Mouse (Mus musculus) kidney, adult 8-10 months (tissue): ENCODE measurements at regions not wholly inside any gene's neighbourhood (a gene's known extent, or its start where the extent isn't known, plus 50 kb on each side); places are given as distances from the start of the nearest gene placed in this dataset.
"Not testable (repeated sequence)": the region's sequence is repeated elsewhere in the genome, so short reads cannot be mapped to it uniquely, and the experiment has no call there.

Experiments used
- DNase-seq, 2 experiments: peaks; one replicate each; pipeline ENCODE4 v3.0.0; 2022

GRCm38 (mm10) chr1:23316288-23316687 is 81.3 kb downstream of the Ogfrl1 start:
- not testable (repeated sequence) for DNase-seq

- not testable (repeated sequence) for DNase-seq
These were observed 82.7 kb downstream of the Ogfrl1 start for GRCm38 (mm10) chr1:23314863-23315262.

GRCm38 (mm10) chr1:23292718-23293117 is 104.9 kb downstream of the Ogfrl1 start:
- no peak for DNase-seq

DNA sequence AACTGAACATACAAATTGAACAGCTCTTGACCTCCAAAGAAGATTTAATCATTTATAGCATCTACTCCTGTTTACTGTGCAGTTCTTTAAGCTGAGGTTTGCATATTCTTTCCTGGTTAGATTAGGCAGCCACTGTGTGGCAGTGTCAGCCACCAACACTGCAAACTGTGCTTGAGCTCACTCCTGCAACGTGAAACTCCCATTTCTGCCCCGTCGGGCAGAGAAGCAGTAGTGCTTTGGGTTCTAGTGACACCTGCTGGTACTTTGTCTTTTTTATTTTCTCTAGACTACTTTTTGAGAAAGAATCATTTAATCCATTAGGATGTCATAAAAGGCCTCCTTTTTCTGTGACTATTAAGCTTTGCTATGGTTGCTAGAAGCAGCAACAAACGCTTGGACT is 110.8 kb downstream of the Ogfrl1 start:
- DNase-seq = peak; percentile 58 to 69

DNA sequence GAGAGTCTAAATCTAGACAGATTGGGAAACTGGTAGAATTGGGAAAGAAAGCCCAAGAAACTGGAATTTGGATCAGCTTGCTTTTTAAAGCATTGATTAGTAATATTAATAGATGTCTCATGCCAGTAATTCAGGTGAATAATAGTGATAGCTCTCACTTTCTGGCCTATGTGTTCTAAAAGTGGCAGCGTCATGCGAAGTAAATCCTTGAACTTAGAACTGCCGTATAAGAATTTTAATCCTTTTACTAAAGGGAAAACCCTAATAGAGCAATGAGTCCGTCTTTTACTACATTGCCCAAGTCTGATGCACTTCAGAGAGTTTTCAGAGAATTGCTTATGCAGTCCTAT is 114.7 kb downstream of the Ogfrl1 start:
- DNase-seq = no peak

GRCm38 (mm10) chr1:23282215-23282869 is 115.2 kb downstream of the Ogfrl1 start:
- no peak for DNase-seq

DNA sequence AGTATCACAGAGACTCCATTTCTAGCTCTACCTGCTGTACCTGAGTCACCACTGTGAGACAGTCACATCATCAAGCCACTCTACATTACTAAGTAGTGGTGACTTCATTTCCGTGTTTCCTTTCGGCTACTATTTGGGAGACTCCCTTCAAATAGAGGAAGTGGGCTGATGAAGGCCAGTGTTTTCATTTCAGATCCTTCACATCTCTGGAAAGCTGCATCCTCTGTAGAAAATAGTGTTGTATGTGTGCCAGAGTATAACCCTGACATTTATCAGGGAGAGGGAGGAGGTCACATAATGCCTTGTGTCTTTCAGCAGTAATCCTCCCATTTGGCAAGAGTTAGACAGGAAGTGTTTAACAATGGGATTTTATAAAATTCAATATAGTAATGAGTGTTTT is 117.7 kb downstream of the Ogfrl1 start:
- peak in 1 of 2 experiments; percentile 47 for DNase-seq

DNA sequence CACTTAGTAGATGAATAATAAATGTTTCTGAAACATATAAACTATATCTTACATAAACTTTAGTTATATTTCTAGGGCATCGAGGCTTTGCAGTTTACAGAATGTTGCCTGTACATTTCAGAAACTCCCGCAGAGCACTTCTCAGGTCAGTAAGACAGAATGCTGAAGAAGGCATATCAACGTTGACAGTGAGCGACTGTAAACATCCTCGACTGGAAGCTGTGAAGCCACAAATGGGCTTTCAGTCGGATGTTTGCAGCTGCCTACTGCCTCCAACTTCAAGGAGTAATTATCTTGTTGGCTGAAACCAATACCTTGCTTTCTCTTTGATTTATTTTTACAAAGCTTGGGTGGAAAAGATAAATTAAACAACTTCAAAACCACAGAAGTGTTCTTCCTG is 125.5 kb downstream of the Ogfrl1 start:
- DNase-seq = no peak

DNA sequence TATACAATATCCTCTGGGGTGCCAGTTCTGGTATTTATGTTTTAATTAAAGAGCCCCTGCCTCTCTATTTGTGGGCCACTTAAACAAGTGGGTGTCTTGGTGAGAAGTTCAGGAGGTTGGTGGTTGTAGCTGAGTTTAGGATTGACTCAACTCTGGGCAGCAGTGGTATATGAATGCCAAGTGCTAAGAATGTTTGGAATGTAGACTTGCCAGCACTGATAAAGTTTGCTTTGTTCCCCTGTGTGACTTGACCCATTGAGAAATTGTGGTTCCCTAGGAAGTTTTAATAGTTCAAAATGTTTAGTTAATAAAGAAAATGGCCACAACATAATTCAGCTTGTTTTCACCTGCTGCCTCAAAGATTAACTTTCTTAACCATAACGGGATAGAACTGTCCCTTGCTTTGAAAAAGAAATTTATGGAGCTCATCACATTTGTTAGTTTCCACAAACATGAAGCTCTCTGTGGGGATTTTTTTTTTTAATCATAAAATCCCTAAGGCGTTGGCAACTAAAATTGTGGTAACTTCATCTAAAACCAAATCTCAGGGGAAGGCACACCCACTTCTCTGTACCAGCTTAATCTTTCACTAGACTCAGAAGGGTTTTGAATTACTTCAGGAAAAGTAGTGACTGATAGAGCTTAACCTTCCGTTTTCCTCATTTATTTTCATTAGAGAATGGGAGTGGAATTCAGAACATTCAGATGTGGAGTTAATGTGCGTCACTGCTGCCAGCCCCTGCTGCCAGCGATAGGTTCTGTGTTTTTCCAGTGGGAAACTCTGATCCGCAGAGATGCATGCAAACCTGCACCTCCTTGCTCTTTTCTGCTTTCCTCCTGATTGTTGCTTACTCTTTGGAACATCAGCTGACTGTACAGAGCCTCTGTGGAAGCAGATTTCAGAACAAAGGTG is 126.4 kb downstream of the Ogfrl1 start:
- peak; percentile 64 to 72 for DNase-seq

GRCm38 (mm10) chr1:23268062-23268461 is 129.5 kb downstream of the Ogfrl1 start:
- peak in 1 of 2 experiments; percentile 54 for DNase-seq

DNA sequence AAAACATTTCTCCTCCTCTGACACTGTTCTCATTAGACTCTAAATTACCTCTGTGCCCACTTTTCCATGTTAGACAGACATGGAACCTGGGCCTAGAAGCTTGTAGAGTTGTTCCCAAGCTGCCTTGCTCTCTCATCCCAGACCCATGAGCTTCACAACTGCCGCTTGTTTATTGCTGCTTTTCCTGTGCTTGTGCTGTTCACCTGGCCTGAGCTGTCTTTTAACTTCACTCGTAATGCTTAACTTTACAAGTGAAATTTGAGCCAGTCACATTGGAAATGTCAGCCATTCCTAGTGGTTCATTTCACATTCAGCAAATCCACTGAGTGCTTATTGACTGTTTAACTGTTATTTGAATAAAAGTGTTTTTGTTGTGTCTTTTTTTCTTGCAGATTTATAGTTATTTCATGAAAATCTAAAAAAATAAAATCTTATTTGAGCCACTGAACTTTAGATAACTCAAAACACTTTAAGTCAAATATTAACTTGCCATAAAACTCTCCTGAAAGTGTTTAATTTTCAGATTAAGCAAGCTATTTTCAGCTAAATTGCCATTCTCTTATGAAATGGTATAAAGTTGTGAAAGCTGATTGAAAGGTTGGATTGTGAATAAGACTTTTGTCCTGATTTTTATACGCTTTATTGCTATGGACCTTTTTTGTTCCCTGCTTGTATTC is 131.9 kb downstream of the Ogfrl1 start:
- peak; percentile 64 to 72 for DNase-seq

- DNase-seq = no peak
These were observed 133.3 kb downstream of the Ogfrl1 start for GRCm38 (mm10) chr1:23264251-23264650.

- peak in 1 of 2 experiments; percentile 20 for DNase-seq
These were observed 133.8 kb downstream of the Ogfrl1 start for GRCm38 (mm10) chr1:23263798-23264197.

GRCm38 (mm10) chr1:23261652-23262051 is 135.9 kb downstream of the Ogfrl1 start:
- peak in 1 of 2 experiments; percentile 68 for DNase-seq

GRCm38 (mm10) chr1:23257306-23257895 is 140.2 kb downstream of the Ogfrl1 start:
- DNase-seq = no peak

- DNase-seq = peak; percentile 86
These were observed 141.0 kb downstream of the Ogfrl1 start for GRCm38 (mm10) chr1:23256630-23257001.

GRCm38 (mm10) chr1:23255925-23256629 is 141.5 kb downstream of the Ogfrl1 start:
- DNase-seq = peak; percentile 96 to 97

DNA sequence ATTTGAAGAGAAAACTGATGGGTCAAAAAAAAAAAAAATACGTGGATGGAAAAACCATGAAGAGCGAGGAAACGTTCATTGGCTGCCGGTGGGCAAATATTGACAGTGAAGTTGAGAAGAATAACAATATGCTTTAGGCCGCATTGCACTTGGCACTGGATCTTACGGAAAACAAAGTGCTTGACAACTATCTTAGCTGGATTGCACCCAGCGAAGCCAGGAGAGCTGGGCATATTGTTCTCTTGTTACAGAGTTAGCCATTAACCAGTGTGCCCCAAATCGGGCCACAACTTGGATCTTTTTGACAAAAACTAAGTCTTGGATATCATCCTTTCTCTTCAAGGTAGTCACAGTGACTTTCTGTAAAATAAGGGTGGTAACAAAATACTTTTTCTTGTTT is 143.3 kb downstream of the Ogfrl1 start:
- DNase-seq = peak in 1 of 2 experiments; percentile 28

- no peak for DNase-seq
These were observed 129.5 kb upstream of the 4933415F23Rik start for GRCm38 (mm10) chr1:23231522-23231921.

DNA sequence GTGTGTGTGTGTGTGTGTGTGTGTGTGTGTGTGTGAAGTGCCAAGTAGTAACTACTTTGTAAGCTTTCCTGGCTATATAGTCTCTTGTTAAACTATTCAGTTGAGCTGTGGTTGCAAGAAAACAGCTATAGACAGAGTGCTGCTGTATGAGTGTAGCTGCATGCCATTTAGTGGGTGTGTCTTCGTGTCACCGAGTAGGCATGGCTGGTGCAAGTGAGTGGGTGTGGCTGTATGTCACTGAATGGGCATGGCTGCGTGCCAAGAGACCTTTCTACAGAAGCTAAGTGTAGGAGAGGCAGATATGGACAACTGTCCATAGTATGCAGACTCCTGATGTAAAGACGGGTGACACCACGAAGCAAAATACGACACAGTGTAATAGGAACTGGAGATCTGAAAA is 126.4 kb upstream of the 4933415F23Rik start:
- no peak for DNase-seq

GRCm38 (mm10) chr1:23214462-23215158 is 112.6 kb upstream of the 4933415F23Rik start:
- peak in 1 of 2 experiments; percentile 17 for DNase-seq

DNA sequence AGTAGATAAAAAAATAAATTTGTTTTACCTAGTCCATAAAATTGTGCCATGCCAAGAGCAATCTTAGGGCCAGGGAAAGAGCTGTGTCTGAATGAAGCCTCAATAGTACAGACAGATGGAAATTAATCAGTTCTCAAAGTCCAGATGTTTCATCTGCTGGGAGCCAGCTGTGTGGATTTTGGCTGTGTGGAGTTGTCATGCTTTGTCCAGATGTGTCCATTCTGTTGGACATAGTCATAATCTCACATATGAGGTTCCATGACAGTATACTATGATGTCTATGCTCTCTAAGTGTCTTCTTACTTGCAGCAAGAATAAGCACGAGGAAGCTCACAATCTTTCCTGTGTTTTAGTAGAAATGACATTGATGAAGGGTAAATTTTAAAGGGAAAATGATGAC is 105.8 kb upstream of the 4933415F23Rik start:
- DNase-seq = no peak
